Mouse (Mus musculus) bone marrow, adult 2 months (tissue): ENCODE results near the gene Bicral.

Source experiments
- CTCF ChIP-seq: fragments of 200-500 bp; IDR thresholded peaks from 2 replicates; pipeline ENCODE4 v1.5.1; 2011; ENCODE audit warnings: low read length, control low read depth; ENCODE audit not compliant: control insufficient read depth, insufficient read depth
- POLR2A ChIP-seq: fragments of 200-500 bp; IDR thresholded peaks from 2 replicates; pipeline ENCODE4 v1.6.1; 2011; ENCODE audit warnings: low read depth, mild to moderate bottlenecking, control low read depth, low read length, borderline replicate concordance; ENCODE audit not compliant: control insufficient read depth

GRCm38 (mm10) chr17:46855328-46856106 is 2.8 kb downstream of the Bicral start:
- TF ChIP-seq POLR2A (no peak), CTCF (no peak)
